Mouse (Mus musculus) kidney, embryonic 16.5 days (tissue): ENCODE data around the gene Pdia3. TPM values are rescaled to one million over a fixed set of nuclear protein-coding genes. Genes with fewer than 3 reads are reported as not detected.
A peak's percentile ranks its signal among the peaks of the same experiment; 100 is the strongest.

Experiments used
- ATAC-seq: fragments of 200-750 bp; cut with Nextera tagmentation; 2 replicates; pipeline ENCODE4 v1.8.0; 2017; ENCODE audit warnings: moderate TSS enrichment; ENCODE audit not compliant: low FRiP score, low TSS enrichment
- H3K27ac ChIP-seq: fragments of 300-500 bp; sonication (generic); 2 replicates; pipeline ENCODE4 v1.5.1; 2014; ENCODE audit warnings: low read length
- H3K27me3 ChIP-seq: fragments of 300-500 bp; sonication (generic); 2 replicates; pipeline ENCODE4 v1.6.1; 2014; ENCODE audit warnings: low read length, control low read depth, mixed read lengths; ENCODE audit not compliant: insufficient read depth
- H3K36me3 ChIP-seq: fragments of 300-500 bp; sonication (generic); 2 replicates; pipeline ENCODE4 v1.6.1; 2014; ENCODE audit warnings: low read length, control low read depth, mixed read lengths; ENCODE audit not compliant: insufficient read depth
- H3K4me1 ChIP-seq: fragments of 300-500 bp; sonication (generic); 2 replicates; pipeline ENCODE4 v1.6.1; 2014; ENCODE audit warnings: low read length, control low read depth, mixed read lengths; ENCODE audit not compliant: insufficient read depth
- H3K4me2 ChIP-seq: fragments of 300-500 bp; sonication (generic); replicated peaks from 2 replicates; pipeline ENCODE4 v1.6.1; 2014; ENCODE audit warnings: low read depth, low read length
- H3K4me3 ChIP-seq: fragments of 300-500 bp; sonication (generic); 2 replicates; pipeline ENCODE4 v1.5.1; 2014; ENCODE audit warnings: mild to moderate bottlenecking, low read length
- H3K9ac ChIP-seq: fragments of 300-500 bp; sonication (generic); replicated peaks from 2 replicates; pipeline ENCODE4 v1.6.1; 2014; ENCODE audit warnings: low read length
- H3K9me3 ChIP-seq: fragments of 300-500 bp; sonication (generic); 2 replicates; pipeline ENCODE4 v1.6.1; 2016; ENCODE audit warnings: low read length, control low read depth
- WGBS: fragments of 180-500 bp; shearing (Covaris S2); extraction: QIAGEN DNeasy Blood & Tissue Kit; methylation state at CpG from one replicate; pipeline ENCODE4 v1.1.7; 2014; 5-methylcytosine and 5-hydroxymethylcytosine counted together
- polyA plus RNA-seq: library from polyadenylated mRNA; unstranded; fragments of >200 nt; fragmentation: Nextera tagmentation; extraction: Ambion mirVana; gene quantifications from 2 replicates; pipeline ENCODE4 v1.2.1, GENCODE M21; 2015

The Pdia3 gene
- polyA plus RNA-seq, 1 experiment from 2014 or later = 877 TPM

- Histone ChIP-seq H3K4me1 (peaks cover 12% of the 10 kb centered on the region), H3K27me3 (no peaks in the 10 kb centered on the region), H3K4me2 (peak overlapping the region; percentile 60), H3K4me3 (peak overlapping the region; percentile 46), H3K36me3 (peaks cover 16% of the 10 kb centered on the region), H3K27ac (no peak overlapping the region), H3K9ac (peak overlapping the region; percentile 63), H3K9me3 (no peaks in the 10 kb centered on the region)
- WGBS = 1% methylated on average over 11 of the region's 11 CpGs
- ATAC-seq = peak; percentile 24; the same call in 1 of the 2 replicates
Observed at GRCm38 (mm10) chr2:121441800-121442199, 28.2 kb downstream of the Pdia3 start.

GRCm38 (mm10) chr2:121442259-121443067 is 28.9 kb downstream of the Pdia3 start:
- peak overlapping the region; percentile 63 for H3K9ac ChIP-seq
- peak; percentile 88 for ATAC-seq
- peak overlapping the region; percentile 46 for H3K4me3 ChIP-seq
- no peaks in the 10 kb centered on the region for H3K9me3 ChIP-seq
- peaks cover 12% of the 10 kb centered on the region for H3K4me1 ChIP-seq
- WGBS = 1% methylated on average over 30 of the region's 30 CpGs
- peak overlapping the region; percentile 60 for H3K4me2 ChIP-seq
- no peaks in the 10 kb centered on the region for H3K27me3 ChIP-seq
- no peak overlapping the region for H3K27ac ChIP-seq
- peaks cover 16% of the 10 kb centered on the region for H3K36me3 ChIP-seq

- WGBS = 3% methylated on average over 8 of the region's 8 CpGs
Observed at GRCm38 (mm10) chr2:121443068-121443349, 29.4 kb downstream of the Pdia3 start.

GRCm38 (mm10) chr2:121444178-121444577 is 30.6 kb downstream of the Pdia3 start, which contains the start of gene Ell3:
TSS of gene Ell3 (minus strand) at chr2:121444278.
- peaks cover 4% of the 10 kb centered on the region for H3K36me3 ChIP-seq
- no peak within 1 kb of the TSS for H3K27ac ChIP-seq
- no peak within 1 kb of the TSS for H3K9ac ChIP-seq
- H3K27me3 ChIP-seq = no peaks in the 10 kb centered on the region
- peak within 1 kb of the TSS; percentile 60 for H3K4me2 ChIP-seq
- H3K9me3 ChIP-seq = no peaks in the 10 kb centered on the region
- peaks cover 16% of the 10 kb centered on the region for H3K4me1 ChIP-seq
- WGBS = 89% methylated on average over 1 of the region's 1 CpGs
- H3K4me3 ChIP-seq = peak within 1 kb of the TSS; percentile 46
- no peak for ATAC-seq

More at GRCm38 (mm10) chr2:121443068-121443349, 29.4 kb downstream of the Pdia3 start:
- Histone ChIP-seq H3K4me1 (peaks cover 15% of the 10 kb centered on the region), H3K27ac (no peak overlapping the region), H3K36me3 (peaks cover 10% of the 10 kb centered on the region), H3K27me3 (no peaks in the 10 kb centered on the region), H3K4me2 (peak overlapping the region; percentile 60), H3K4me3 (peak overlapping the region; percentile 46), H3K9me3 (no peaks in the 10 kb centered on the region), H3K9ac (peak overlapping the region; percentile 63)
- ATAC-seq = no peak

GRCm38 (mm10) chr2:121445117-121445516 is 31.5 kb downstream of the Pdia3 start:
- ATAC-seq = no peak
- 81% methylated on average over 3 of the region's 3 CpGs for WGBS

GRCm38 (mm10) chr2:121446506-121446905 is 32.9 kb downstream of the Pdia3 start:
- ATAC-seq = no peak
- 75% methylated on average over 4 of the region's 4 CpGs for WGBS

More at GRCm38 (mm10) chr2:121445117-121445516, 31.5 kb downstream of the Pdia3 start:
- Histone ChIP-seq H3K4me3 (no peak overlapping the region), H3K9me3 (no peaks in the 10 kb centered on the region), H3K4me2 (no peak overlapping the region), H3K9ac (no peak overlapping the region), H3K27ac (no peak overlapping the region), H3K27me3 (no peaks in the 10 kb centered on the region), H3K4me1 (peaks cover 16% of the 10 kb centered on the region), H3K36me3 (no peaks in the 10 kb centered on the region)

GRCm38 (mm10) chr2:121447006-121447405 is 33.4 kb downstream of the Pdia3 start:
- no peak for ATAC-seq
- H3K4me1 ChIP-seq = peaks cover 26% of the 10 kb centered on the region
- H3K27ac ChIP-seq = no peak overlapping the region
- H3K36me3 ChIP-seq = peaks cover 9% of the 10 kb centered on the region; the same call in 1 of the 2 replicates
- 86% methylated on average over 3 of the region's 3 CpGs for WGBS
- H3K9ac ChIP-seq = no peak overlapping the region
- H3K27me3 ChIP-seq = no peaks in the 10 kb centered on the region
- H3K4me2 ChIP-seq = no peak overlapping the region
- no peaks in the 10 kb centered on the region for H3K9me3 ChIP-seq
- no peak overlapping the region for H3K4me3 ChIP-seq

More at GRCm38 (mm10) chr2:121446506-121446905, 32.9 kb downstream of the Pdia3 start:
- Histone ChIP-seq H3K36me3 (peaks cover 7% of the 10 kb centered on the region; the same call in 1 of the 2 replicates), H3K9ac (no peak overlapping the region), H3K4me2 (no peak overlapping the region), H3K27me3 (no peaks in the 10 kb centered on the region), H3K4me1 (peaks cover 28% of the 10 kb centered on the region), H3K4me3 (no peak overlapping the region), H3K9me3 (no peaks in the 10 kb centered on the region), H3K27ac (no peak overlapping the region)

GRCm38 (mm10) chr2:121448136-121448535 is 34.6 kb downstream of the Pdia3 start:
- no peaks in the 10 kb centered on the region for H3K9me3 ChIP-seq
- peaks cover 20% of the 10 kb centered on the region; the same call in 1 of the 2 replicates for H3K36me3 ChIP-seq
- peak overlapping the region; percentile 91 for H3K27ac ChIP-seq
- H3K9ac ChIP-seq = peak overlapping the region; percentile 62
- peak overlapping the region; percentile 61 for H3K4me2 ChIP-seq
- H3K4me1 ChIP-seq = peaks cover 23% of the 10 kb centered on the region
- no peak for ATAC-seq
- H3K27me3 ChIP-seq = no peaks in the 10 kb centered on the region
- H3K4me3 ChIP-seq = peak overlapping the region; percentile 97
- 15% methylated on average over 9 of the region's 9 CpGs for WGBS

GRCm38 (mm10) chr2:121448739-121449535 is 35.4 kb downstream of the Pdia3 start, which contains the start of gene Serf2:
TSS of gene Serf2 (plus strand) at chr2:121449195.
- WGBS = under 1% methylated on average over 70 of the region's 74 CpGs
- Histone ChIP-seq H3K9me3 (no peaks in the 10 kb centered on the region), H3K4me2 (peak within 1 kb of the TSS; percentile 77), H3K4me1 (peaks cover 21% of the 10 kb centered on the region), H3K9ac (peak within 1 kb of the TSS; percentile 97), H3K36me3 (peaks cover 27% of the 10 kb centered on the region), H3K4me3 (peak within 1 kb of the TSS; percentile 97), H3K27me3 (no peaks in the 10 kb centered on the region), H3K27ac (peak within 1 kb of the TSS; percentile 91)
- ATAC-seq = peak; percentile 98
